Mouse (Mus musculus) ES-Bruce4 (cell line): ENCODE results near the gene Pax5. TPM values are rescaled to one million over a fixed set of nuclear protein-coding genes. Genes with fewer than 3 reads are reported as not detected.
A peak's percentile ranks its signal among the peaks of the same experiment; 100 is the strongest.

ENCODE experiments used
- H3K27ac ChIP-seq: 2 replicates; pipeline ENCODE4 v1.5.1; 2012; ENCODE audit warnings: low read length, inconsistent platforms; ENCODE audit not compliant: insufficient read depth
- H3K27me3 ChIP-seq: 2 replicates; pipeline ENCODE4 v1.6.1; 2012; ENCODE audit warnings: mild to moderate bottlenecking, low read length, inconsistent platforms; ENCODE audit not compliant: control insufficient read depth, poor library complexity, insufficient read depth, severe bottlenecking
- H3K36me3 ChIP-seq: 2 replicates; pipeline ENCODE4 v1.6.1; 2012; ENCODE audit warnings: inconsistent platforms, mild to moderate bottlenecking, low read length, moderate library complexity; ENCODE audit not compliant: control insufficient read depth, poor library complexity, insufficient read depth, severe bottlenecking
- H3K4me1 ChIP-seq: one replicate; pipeline ENCODE4 v1.8.1; 2011; ENCODE audit warnings: low read length; ENCODE audit not compliant: control insufficient read depth, insufficient read depth
- H3K4me3 ChIP-seq: 2 replicates; pipeline ENCODE4 v1.5.1; 2011; ENCODE audit warnings: low read depth, mild to moderate bottlenecking, low read length
- H3K9ac ChIP-seq: 2 replicates; pipeline ENCODE4 v1.6.1; 2012; ENCODE audit warnings: low read depth, mild to moderate bottlenecking, inconsistent platforms; ENCODE audit not compliant: poor library complexity, severe bottlenecking
- H3K9me3 ChIP-seq: replicated peaks from 2 replicates; pipeline ENCODE4 v1.6.1; 2012; ENCODE audit warnings: mild to moderate bottlenecking, low read length, inconsistent platforms; ENCODE audit not compliant: control insufficient read depth, poor library complexity, insufficient read depth, severe bottlenecking
- CTCF ChIP-seq: IDR thresholded peaks from one replicate; pipeline ENCODE4 v1.8.1; 2011; ENCODE audit warnings: low read depth, low read length
- EP300 ChIP-seq: IDR thresholded peaks from 2 replicates; pipeline ENCODE4 v1.6.1; 2011; ENCODE audit warnings: low read depth, low read length; ENCODE audit not compliant: insufficient read depth
- POLR2A ChIP-seq: IDR thresholded peaks from one replicate; pipeline ENCODE4 v1.8.1; 2011; ENCODE audit warnings: low read length; ENCODE audit not compliant: insufficient read depth
- polyA plus RNA-seq: library from polyadenylated mRNA; stranded (reverse); fragments of >200 nt; gene quantifications from 2 replicates; pipeline ENCODE4 v1.2.4, GENCODE M21; 2011; ENCODE audit warnings: low read depth; ENCODE audit not compliant: missing spikeins, insufficient read depth, insufficient read length

Gene Pax5
- polyA plus RNA-seq, 1 experiment: not detected

DNA sequence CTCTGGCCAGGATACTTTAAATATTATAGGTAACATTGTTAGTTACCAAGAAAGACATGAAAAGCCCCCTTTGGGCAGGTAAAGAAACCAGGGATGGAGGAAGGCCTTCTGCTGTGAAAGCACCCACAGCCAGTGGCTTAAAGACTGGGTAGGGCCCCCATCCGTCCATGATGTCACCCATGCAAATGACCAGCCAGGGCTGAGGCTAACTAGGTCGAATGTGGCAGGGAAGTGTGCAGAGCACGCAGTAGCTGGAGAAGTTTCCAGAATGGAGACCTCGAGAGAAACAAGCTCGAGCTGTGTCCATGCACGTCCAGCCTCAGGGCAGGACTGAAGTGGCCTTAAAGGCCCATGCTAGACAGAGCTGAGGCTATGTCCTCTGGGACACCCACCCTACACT is 42.9 kb downstream of the Pax5 start:
- no peaks in the 10 kb centered on the region for H3K9me3 ChIP-seq
- no peaks in the 10 kb centered on the region; the same call in 1 of the 2 replicates for H3K27me3 ChIP-seq

GRCm38 (mm10) chr4:44664767-44665056 is 45.6 kb downstream of the Pax5 start:
- Histone ChIP-seq H3K9ac (peak overlapping the region; percentile 76), H3K9me3 (no peaks in the 10 kb centered on the region), H3K4me1 (no peaks in the 10 kb centered on the region), H3K4me3 (peak overlapping the region; percentile 31), H3K27me3 (no peaks in the 10 kb centered on the region; the same call in 1 of the 2 replicates), H3K27ac (no peak overlapping the region), H3K36me3 (no peaks in the 10 kb centered on the region)
- TF ChIP-seq POLR2A (no peak), EP300 (no peak), CTCF (no peak)

More for the DNA sequence above, 42.9 kb downstream of the Pax5 start:
- no peak for TF ChIP-seq POLR2A
- TF ChIP-seq EP300: no peak
- no peak for TF ChIP-seq CTCF
- H3K9ac ChIP-seq: no peak overlapping the region
- H3K27ac ChIP-seq: no peak overlapping the region
- no peaks in the 10 kb centered on the region for H3K36me3 ChIP-seq
- H3K4me3 ChIP-seq: no peak overlapping the region
- no peaks in the 10 kb centered on the region for H3K4me1 ChIP-seq

DNA sequence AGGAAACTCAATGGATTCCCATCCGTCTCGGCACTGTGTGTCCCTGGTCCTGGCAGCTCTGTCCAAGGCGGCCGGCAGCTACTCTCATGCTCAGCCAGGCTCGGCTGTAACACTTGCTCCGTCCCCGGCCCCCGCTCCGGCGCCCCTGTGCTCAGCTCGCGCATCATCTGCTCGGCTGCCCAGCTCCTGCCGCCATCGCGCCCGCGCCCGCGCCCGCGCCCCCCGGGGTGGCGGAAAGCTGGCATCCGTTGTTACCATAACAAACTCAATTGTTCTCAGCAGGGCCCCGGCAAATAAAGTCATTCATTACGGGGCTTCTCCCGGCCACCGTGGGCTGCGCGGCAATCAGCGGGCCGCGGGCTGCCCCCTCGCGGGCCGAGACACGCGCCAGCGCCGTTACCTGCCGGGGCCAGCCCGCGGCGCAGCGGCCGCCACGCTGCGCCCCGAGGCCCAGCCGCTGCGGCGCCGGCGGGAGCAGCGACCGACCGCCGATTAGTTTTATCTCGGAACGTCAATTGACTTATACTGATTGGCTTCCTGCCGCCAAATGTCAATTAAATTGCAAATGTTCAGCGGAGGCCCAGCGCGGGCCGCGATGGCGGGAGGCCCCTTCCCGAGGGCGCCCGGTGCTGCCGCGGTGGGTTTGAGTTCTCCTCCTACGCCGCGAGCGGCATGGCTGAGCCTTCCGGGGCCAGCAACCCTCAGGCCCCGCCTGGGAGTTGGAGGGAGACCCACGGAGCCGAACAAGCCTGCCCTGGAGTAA is 46.1 kb downstream of the Pax5 start:
- Histone ChIP-seq H3K4me1 (no peaks in the 10 kb centered on the region), H3K27ac (no peak overlapping the region), H3K36me3 (no peaks in the 10 kb centered on the region), H3K9ac (peak overlapping the region; percentile 76), H3K4me3 (peak overlapping the region; percentile 50), H3K9me3 (no peaks in the 10 kb centered on the region), H3K27me3 (no peaks in the 10 kb centered on the region; the same call in 1 of the 2 replicates)
- TF ChIP-seq CTCF (no peak), POLR2A (no peak), EP300 (no peak)

DNA sequence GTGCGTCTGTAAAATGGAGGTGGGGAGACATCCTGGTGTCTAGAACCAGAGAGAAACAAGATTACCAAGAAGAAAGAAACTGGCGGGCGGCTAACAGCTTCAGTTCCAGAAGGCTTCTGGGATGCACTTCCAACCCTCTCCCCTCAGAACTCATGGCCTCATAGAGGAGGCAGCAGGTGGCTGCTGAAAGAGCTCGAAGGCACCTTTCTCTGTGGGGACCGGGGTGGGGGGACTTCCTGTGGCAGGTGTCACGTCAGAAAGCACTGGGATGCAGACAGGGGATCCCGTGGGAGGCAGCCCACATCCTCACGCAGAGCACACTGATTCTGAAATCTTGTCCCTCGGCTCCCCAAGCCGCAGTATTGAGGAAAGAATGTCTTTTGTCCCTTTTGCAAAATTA is 46.8 kb downstream of the Pax5 start:
- no peak overlapping the region; the same call in 1 of the 2 replicates for H3K4me3 ChIP-seq
- no peaks in the 10 kb centered on the region for H3K4me1 ChIP-seq
- peak overlapping the region; percentile 76; the same call in 1 of the 2 replicates for H3K9ac ChIP-seq
- H3K9me3 ChIP-seq: no peaks in the 10 kb centered on the region
- H3K36me3 ChIP-seq: no peaks in the 10 kb centered on the region
- no peaks in the 10 kb centered on the region; the same call in 1 of the 2 replicates for H3K27me3 ChIP-seq
- no peak overlapping the region for H3K27ac ChIP-seq
- TF ChIP-seq EP300 (no peak), CTCF (no peak)

DNA sequence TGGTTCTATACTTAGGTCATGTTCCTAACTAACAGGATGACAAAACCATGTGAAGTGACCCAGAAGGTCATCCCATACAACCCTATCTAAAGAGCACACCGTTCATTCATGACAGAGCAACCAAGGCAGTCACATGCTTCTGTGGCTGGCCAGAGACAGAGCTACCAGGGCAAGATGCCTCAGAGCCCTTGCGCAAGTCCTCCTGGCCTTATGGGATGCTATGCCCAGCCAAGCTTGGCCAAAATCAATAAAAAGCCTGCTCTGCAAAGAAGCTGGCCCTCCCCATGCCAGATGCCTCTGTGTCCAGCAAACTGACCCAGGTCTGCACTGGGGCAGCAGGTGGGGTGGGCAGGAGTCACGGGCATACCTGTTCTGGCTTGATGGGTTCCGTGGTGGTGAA is 65.1 kb downstream of the Pax5 start:
- no peak overlapping the region for H3K4me3 ChIP-seq
- H3K4me1 ChIP-seq: no peaks in the 10 kb centered on the region
- no peaks in the 10 kb centered on the region for H3K27me3 ChIP-seq
- H3K36me3 ChIP-seq: no peaks in the 10 kb centered on the region
- H3K27ac ChIP-seq: no peak overlapping the region
- TF ChIP-seq EP300 (no peak), POLR2A (no peak), CTCF (no peak)
- no peak overlapping the region for H3K9ac ChIP-seq
- no peaks in the 10 kb centered on the region for H3K9me3 ChIP-seq

GRCm38 (mm10) chr4:44641831-44642587 is 68.3 kb downstream of the Pax5 start:
- Histone ChIP-seq H3K4me1 (no peaks in the 10 kb centered on the region), H3K9me3 (no peaks in the 10 kb centered on the region), H3K27me3 (no peaks in the 10 kb centered on the region), H3K4me3 (no peak overlapping the region), H3K36me3 (no peaks in the 10 kb centered on the region), H3K27ac (no peak overlapping the region), H3K9ac (no peak overlapping the region)
- TF ChIP-seq CTCF: no peak
- no peak for TF ChIP-seq EP300
- no peak for TF ChIP-seq POLR2A
